Mouse (Mus musculus): ENCODE measurements around the gene Kptn. TPM values are rescaled to one million over a fixed set of nuclear protein-coding genes. Genes with fewer than 3 reads are reported as not detected.

Gene Kptn
- polyA plus RNA-seq, 1 experiment: 23.2 TPM

GRCm38 (mm10) chr7:16103760-16104159 lies 15.9 kb upstream of the Kptn start:
- Histone ChIP-seq H3K4me1 (ENCODE audit: control insufficient read depth, insufficient read depth, insufficient read length) (peaks cover 11% of the 10 kb centered on the region; the same call in 1 of the 2 replicates), H3K27me3 (ENCODE audit: control insufficient read depth, insufficient read depth, low read length) (no peaks in the 10 kb centered on the region), H3K4me3 (ENCODE audit: extremely low read depth, insufficient read depth, insufficient read length) (no peak overlapping the region), H3K36me3 (ENCODE audit: control insufficient read depth, insufficient read depth, low read length) (peaks cover 9% of the 10 kb centered on the region), H3K27ac (ENCODE audit: insufficient read depth, low read length) (no peak overlapping the region)
- 85% methylated on average over 6 of the region's 6 CpGs for WGBS
- DNase-seq (ENCODE audit: low read depth in 1 of 2, low spot score in 2 of 2): no peak
- TF ChIP-seq CTCF (IDR thresholded peaks at IDR 0.05; ENCODE audit: extremely low read depth, insufficient read depth, insufficient read length, insufficient replicate concordance) (no peak), POLR2A (IDR thresholded peaks at IDR 0.05; ENCODE audit: low read depth, low read length) (no peak)

GRCm38 (mm10) chr7:16104611-16105388 lies 14.9 kb upstream of the Kptn start:
- DNase-seq (ENCODE audit: low read depth in 1 of 2, low spot score in 2 of 2): no peak
- no peaks in the 10 kb centered on the region for H3K27me3 ChIP-seq (ENCODE audit: control insufficient read depth, insufficient read depth, low read length)
- H3K4me1 ChIP-seq (ENCODE audit: control insufficient read depth, insufficient read depth, insufficient read length): peaks cover 2% of the 10 kb centered on the region; the same call in 1 of the 2 replicates
- H3K27ac ChIP-seq (ENCODE audit: insufficient read depth, low read length): no peak overlapping the region
- H3K36me3 ChIP-seq (ENCODE audit: control insufficient read depth, insufficient read depth, low read length): peaks cover 15% of the 10 kb centered on the region
- WGBS: 93% methylated on average over 7 of the region's 7 CpGs
- H3K4me3 ChIP-seq (ENCODE audit: extremely low read depth, insufficient read depth, insufficient read length): no peak overlapping the region
- TF ChIP-seq POLR2A (IDR thresholded peaks at IDR 0.05; ENCODE audit: low read depth, low read length): no peak
- TF ChIP-seq CTCF (IDR thresholded peaks at IDR 0.05; ENCODE audit: extremely low read depth, insufficient read depth, insufficient read length, insufficient replicate concordance): no peak

DNA sequence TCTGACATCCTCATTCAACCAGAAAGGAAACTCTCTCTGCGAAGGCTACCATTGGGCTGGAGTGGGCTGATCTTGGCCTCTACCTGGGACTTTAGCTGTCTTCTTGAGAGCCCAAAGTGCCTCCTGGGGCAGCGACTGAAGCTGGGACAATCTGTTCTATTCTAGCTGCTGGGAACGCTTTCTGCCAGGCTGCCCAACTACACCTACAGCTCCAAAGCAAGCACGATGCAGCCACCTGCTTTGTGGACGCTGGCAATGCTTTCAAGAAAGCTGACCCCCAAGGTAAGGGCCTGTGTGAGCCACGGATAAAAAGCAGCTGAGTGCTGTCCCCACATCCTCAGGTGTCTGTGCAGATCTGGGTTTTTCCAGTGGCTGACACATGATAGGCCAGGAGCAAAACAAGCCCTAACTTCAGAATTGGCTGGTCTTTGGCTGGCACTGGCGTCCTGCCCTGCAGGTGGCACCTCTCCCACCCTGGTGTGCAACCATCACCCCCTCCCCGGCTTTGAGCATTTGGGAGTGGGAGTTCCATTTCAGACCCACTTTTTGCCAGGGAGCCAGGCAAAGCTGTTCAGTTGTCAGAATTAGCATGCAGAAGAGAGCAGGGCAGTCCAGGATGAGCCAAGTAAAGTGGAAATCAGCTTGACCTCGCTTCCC lies 10.7 kb upstream of the Kptn start:
- 92% methylated on average over 9 of the region's 9 CpGs for WGBS
- Histone ChIP-seq H3K27me3 (ENCODE audit: control insufficient read depth, insufficient read depth, low read length) (no peaks in the 10 kb centered on the region), H3K36me3 (ENCODE audit: control insufficient read depth, insufficient read depth, low read length) (peaks cover 44% of the 10 kb centered on the region), H3K4me3 (ENCODE audit: extremely low read depth, insufficient read depth, insufficient read length) (no peak overlapping the region), H3K4me1 (ENCODE audit: control insufficient read depth, insufficient read depth, insufficient read length) (no peaks in the 10 kb centered on the region), H3K27ac (ENCODE audit: insufficient read depth, low read length) (no peak overlapping the region)
- no peak for TF ChIP-seq CTCF (IDR thresholded peaks at IDR 0.05; ENCODE audit: extremely low read depth, insufficient read depth, insufficient read length, insufficient replicate concordance)
- no peak for TF ChIP-seq POLR2A (IDR thresholded peaks at IDR 0.05; ENCODE audit: low read depth, low read length)
- no peak for DNase-seq (ENCODE audit: low read depth in 1 of 2, low spot score in 2 of 2)

GRCm38 (mm10) chr7:16110158-16110557 lies 9.5 kb upstream of the Kptn start:
- 97% methylated on average over 8 of the region's 8 CpGs for WGBS
- no peak overlapping the region for H3K4me3 ChIP-seq (ENCODE audit: extremely low read depth, insufficient read depth, insufficient read length)
- H3K4me1 ChIP-seq (ENCODE audit: control insufficient read depth, insufficient read depth, insufficient read length): no peaks in the 10 kb centered on the region
- DNase-seq (ENCODE audit: low read depth in 1 of 2, low spot score in 2 of 2): no peak
- H3K27ac ChIP-seq (ENCODE audit: insufficient read depth, low read length): no peak overlapping the region
- TF ChIP-seq CTCF (IDR thresholded peaks at IDR 0.05; ENCODE audit: extremely low read depth, insufficient read depth, insufficient read length, insufficient replicate concordance) (no peak), POLR2A (IDR thresholded peaks at IDR 0.05; ENCODE audit: low read depth, low read length) (no peak)
- H3K36me3 ChIP-seq (ENCODE audit: control insufficient read depth, insufficient read depth, low read length): peaks cover 50% of the 10 kb centered on the region
- H3K27me3 ChIP-seq (ENCODE audit: control insufficient read depth, insufficient read depth, low read length): no peaks in the 10 kb centered on the region

GRCm38 (mm10) chr7:16111284-16112090 lies 8.2 kb upstream of the Kptn start:
- H3K4me3 ChIP-seq (ENCODE audit: extremely low read depth, insufficient read depth, insufficient read length): no peak overlapping the region
- no peak overlapping the region for H3K27ac ChIP-seq (ENCODE audit: insufficient read depth, low read length)
- no peak for DNase-seq (ENCODE audit: low read depth in 1 of 2, low spot score in 2 of 2)
- TF ChIP-seq CTCF (IDR thresholded peaks at IDR 0.05; ENCODE audit: extremely low read depth, insufficient read depth, insufficient read length, insufficient replicate concordance) (no peak), POLR2A (IDR thresholded peaks at IDR 0.05; ENCODE audit: low read depth, low read length) (no peak)
- H3K27me3 ChIP-seq (ENCODE audit: control insufficient read depth, insufficient read depth, low read length): no peaks in the 10 kb centered on the region
- no peaks in the 10 kb centered on the region for H3K4me1 ChIP-seq (ENCODE audit: control insufficient read depth, insufficient read depth, insufficient read length)
- peaks cover 59% of the 10 kb centered on the region for H3K36me3 ChIP-seq (ENCODE audit: control insufficient read depth, insufficient read depth, low read length)
- WGBS: 91% methylated on average over 7 of the region's 7 CpGs

DNA sequence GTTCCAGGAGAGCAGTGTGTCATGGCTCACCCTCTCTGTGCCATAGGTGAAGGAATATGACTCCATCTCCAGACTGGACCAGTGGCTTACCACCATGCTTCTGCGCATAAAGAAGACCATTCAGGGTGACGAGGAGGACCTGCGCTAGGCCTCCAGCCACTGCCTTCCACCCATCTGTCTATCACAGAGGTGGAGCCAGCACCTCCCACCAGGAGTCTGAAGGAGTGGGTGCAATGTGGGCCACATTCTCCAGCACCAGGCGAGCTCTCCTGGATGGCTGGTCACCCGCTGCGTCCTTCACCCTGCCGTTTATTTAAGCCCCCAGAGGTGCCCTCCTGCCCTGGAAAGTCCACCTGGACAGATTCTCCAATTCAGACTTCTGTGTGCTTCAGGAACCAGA lies 3.3 kb upstream of the Kptn start:
- Histone ChIP-seq H3K4me3 (ENCODE audit: extremely low read depth, insufficient read depth, insufficient read length) (no peak overlapping the region), H3K36me3 (ENCODE audit: control insufficient read depth, insufficient read depth, low read length) (peaks cover 36% of the 10 kb centered on the region), H3K27me3 (ENCODE audit: control insufficient read depth, insufficient read depth, low read length) (no peaks in the 10 kb centered on the region), H3K27ac (ENCODE audit: insufficient read depth, low read length) (no peak overlapping the region), H3K4me1 (ENCODE audit: control insufficient read depth, insufficient read depth, insufficient read length) (peaks cover 6% of the 10 kb centered on the region; the same call in 1 of the 2 replicates)
- DNase-seq (ENCODE audit: low read depth in 1 of 2, low spot score in 2 of 2): no peak
- 97% methylated on average over 7 of the region's 7 CpGs for WGBS
- no peak for TF ChIP-seq CTCF (IDR thresholded peaks at IDR 0.05; ENCODE audit: extremely low read depth, insufficient read depth, insufficient read length, insufficient replicate concordance)
- TF ChIP-seq POLR2A (IDR thresholded peaks at IDR 0.05; ENCODE audit: low read depth, low read length): no peak

Data from spleen, adult 2 months (tissue).